Mouse (Mus musculus): Measurements from ENCODE around the gene Ube2j1. TPM values are rescaled to one million over a fixed set of nuclear protein-coding genes. Genes with fewer than 3 reads are reported as not detected.
"Not testable (repeated sequence)": the region's sequence is repeated elsewhere in the genome, so short reads cannot be mapped to it uniquely, and the experiment has no call there.

Ube2j1 gene
- total RNA-seq (2014; fragmentation: Nextera tagmentation) = 40.3 and 41.6 TPM in 2 replicates
- total RNA-seq (2017) = 51.5 and 52.6 TPM in 2 replicates

GRCm38 (mm10) chr4:33031195-33031960 is at the start of gene Ube2j1:
TSS of gene Ube2j1 (plus strand) at chr4:33031416.
- peak; percentile 91 for ATAC-seq (replicated peaks; ENCODE audit: poor library complexity, severe bottlenecking)

GRCm38 (mm10) chr4:32981617-32982016 is 49.6 kb upstream of the Ube2j1 start:
- no peak for ATAC-seq (replicated peaks; ENCODE audit: poor library complexity, severe bottlenecking)

GRCm38 (mm10) chr4:32982041-32982715 is 49.0 kb upstream of the Ube2j1 start:
- ATAC-seq (replicated peaks; ENCODE audit: poor library complexity, severe bottlenecking) = no peak

DNA sequence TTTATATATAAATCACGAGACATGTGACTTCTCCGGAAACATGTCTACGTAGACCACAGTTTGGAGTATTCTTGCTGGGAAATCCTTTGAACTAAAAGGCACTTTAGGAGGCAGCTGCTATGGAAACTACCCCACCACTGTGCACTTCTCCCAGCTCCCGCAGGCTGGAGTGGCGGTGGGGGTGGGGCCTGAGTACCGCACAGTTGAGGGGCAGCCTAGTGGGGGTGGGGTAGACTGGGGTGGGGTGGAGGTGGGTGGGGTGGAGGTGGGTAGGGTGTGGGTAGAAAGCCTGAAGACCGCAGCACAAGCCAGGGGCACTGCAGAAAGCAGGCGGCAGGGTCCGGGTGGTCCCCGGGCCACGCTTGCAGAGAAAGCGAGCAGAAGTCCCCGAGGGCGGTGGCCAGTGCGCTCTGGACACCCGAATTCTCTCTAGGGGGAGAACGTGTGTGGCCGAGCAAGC is 48.5 kb upstream of the Ube2j1 start, which contains the start of gene Rragd:
TSS of gene Rragd (plus strand) at position 322 of the 460 bp plus-strand sequence.
- ATAC-seq (replicated peaks; ENCODE audit: poor library complexity, severe bottlenecking) = peak; percentile 33

- peak; percentile 57 for ATAC-seq (replicated peaks; ENCODE audit: poor library complexity, severe bottlenecking)
Observed at GRCm38 (mm10) chr4:32983176-32984155, 47.8 kb upstream of the Ube2j1 start.

DNA sequence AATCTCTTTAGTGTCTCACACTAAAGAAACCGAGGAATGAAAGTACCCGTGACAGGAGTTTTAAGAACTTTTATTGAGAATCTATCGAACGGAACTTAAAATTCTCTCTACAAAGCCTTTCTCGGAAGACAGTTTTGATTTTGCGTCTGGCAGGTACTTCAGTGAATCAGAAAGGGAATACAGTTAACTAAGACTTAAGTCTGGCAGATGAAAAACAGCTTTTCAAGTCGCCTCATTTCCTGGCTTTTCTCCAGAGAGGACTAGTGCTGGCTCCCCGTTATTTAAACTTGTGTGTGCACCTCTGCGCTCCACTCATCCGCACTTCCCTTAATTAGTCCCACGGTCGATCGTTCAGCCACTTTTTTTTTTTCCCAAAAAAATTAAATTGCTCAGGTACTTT is 47.0 kb upstream of the Ube2j1 start:
- ATAC-seq (replicated peaks; ENCODE audit: poor library complexity, severe bottlenecking) = no peak

DNA sequence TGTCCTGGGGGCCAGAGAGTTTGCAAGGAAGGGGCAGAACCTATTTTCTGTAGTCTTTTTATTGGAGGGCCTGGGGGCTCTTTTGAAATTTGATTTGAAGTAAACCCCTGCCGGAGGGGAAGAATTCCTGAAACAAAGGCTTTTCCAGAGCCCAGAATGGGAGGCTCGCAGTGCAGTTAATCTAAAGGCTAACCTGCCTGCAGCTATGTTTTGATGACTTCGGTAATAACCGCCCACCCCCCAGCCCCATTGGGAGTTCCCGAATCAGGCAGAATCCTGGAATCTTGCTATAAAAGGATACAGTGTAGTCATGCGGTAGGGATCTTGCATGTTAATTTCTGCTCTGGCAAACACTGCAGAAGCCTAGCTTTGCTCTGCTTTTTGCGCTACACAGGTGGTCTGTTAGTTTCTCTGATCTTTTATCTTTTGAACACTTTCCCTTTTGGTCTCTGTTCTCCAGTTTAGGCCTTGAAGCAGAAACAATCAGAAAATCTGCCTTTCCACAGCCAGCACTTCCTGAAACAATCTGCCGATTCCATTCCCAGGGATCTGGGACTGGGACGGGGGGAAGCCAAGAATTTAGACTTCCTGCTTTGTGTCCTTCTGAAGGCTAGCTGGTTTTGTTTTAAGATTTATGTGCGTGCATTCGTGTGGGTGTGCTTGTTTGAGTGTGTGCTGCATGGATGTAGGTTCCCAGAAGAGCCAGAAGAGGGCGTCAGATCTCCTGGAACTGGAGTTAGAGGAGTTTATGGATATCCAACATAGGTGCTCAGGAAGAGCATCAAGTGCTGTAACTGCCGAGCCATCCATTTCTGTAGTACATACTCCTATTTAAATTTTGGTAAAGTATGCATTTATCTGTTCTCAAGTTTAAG is 46.2 kb upstream of the Ube2j1 start:
- ATAC-seq (replicated peaks; ENCODE audit: poor library complexity, severe bottlenecking) = no peak

DNA sequence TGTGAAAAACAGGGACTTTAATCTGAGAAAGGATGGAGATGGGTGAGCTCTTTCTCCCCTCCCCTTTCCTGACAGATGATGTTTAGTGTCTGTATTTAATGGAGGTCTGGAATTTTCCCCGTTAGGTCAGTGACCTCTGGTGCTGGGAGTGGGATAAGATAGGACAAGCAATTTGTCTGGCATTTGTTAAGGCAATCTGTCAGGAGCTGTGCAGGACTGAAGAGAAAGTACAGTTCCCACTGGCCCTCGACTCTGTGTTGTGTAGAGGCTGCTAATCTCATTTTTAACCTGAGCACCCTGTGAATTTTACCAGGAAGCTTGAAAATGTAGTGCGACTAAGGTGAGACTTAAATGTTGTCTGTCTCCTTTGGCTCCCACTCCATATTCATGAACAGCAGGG is 45.5 kb upstream of the Ube2j1 start:
- ATAC-seq (replicated peaks; ENCODE audit: poor library complexity, severe bottlenecking) = no peak

- no peak for ATAC-seq (replicated peaks; ENCODE audit: poor library complexity, severe bottlenecking)
Observed at GRCm38 (mm10) chr4:32987006-32987405, 44.2 kb upstream of the Ube2j1 start.

DNA sequence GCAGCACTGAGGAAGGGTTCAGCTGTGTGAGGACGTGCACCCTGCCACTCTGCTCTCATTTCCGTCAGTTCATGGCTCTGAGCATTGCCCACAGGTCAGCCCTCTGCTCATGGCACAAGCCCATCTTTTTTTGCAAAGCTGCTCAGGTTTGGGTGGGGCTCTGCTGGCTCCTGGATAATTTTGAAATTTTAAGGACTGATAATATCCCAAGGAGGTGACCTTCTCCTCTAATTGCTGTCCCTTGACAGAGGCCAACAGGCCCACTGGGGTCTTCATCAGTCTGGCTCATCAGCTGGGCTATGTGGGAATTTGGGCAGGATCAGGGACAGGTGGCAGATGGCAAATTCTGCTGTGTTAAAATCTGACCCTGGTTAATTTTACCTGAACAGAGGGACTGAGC is 41.9 kb upstream of the Ube2j1 start:
- no peak for ATAC-seq (replicated peaks; ENCODE audit: poor library complexity, severe bottlenecking)

GRCm38 (mm10) chr4:32994168-32994567 is 37.0 kb upstream of the Ube2j1 start:
- ATAC-seq (replicated peaks; ENCODE audit: poor library complexity, severe bottlenecking) = no peak

GRCm38 (mm10) chr4:32996083-32996482 is 35.1 kb upstream of the Ube2j1 start:
- no peak for ATAC-seq (replicated peaks; ENCODE audit: poor library complexity, severe bottlenecking)

- no peak for ATAC-seq (replicated peaks; ENCODE audit: poor library complexity, severe bottlenecking)
Observed at GRCm38 (mm10) chr4:32997571-32997970, 33.6 kb upstream of the Ube2j1 start.

GRCm38 (mm10) chr4:32998996-32999395 is 32.2 kb upstream of the Ube2j1 start:
- ATAC-seq (replicated peaks; ENCODE audit: poor library complexity, severe bottlenecking) = no peak

- no peak for ATAC-seq (replicated peaks; ENCODE audit: poor library complexity, severe bottlenecking)
Observed at GRCm38 (mm10) chr4:33002081-33002480, 29.1 kb upstream of the Ube2j1 start.

DNA sequence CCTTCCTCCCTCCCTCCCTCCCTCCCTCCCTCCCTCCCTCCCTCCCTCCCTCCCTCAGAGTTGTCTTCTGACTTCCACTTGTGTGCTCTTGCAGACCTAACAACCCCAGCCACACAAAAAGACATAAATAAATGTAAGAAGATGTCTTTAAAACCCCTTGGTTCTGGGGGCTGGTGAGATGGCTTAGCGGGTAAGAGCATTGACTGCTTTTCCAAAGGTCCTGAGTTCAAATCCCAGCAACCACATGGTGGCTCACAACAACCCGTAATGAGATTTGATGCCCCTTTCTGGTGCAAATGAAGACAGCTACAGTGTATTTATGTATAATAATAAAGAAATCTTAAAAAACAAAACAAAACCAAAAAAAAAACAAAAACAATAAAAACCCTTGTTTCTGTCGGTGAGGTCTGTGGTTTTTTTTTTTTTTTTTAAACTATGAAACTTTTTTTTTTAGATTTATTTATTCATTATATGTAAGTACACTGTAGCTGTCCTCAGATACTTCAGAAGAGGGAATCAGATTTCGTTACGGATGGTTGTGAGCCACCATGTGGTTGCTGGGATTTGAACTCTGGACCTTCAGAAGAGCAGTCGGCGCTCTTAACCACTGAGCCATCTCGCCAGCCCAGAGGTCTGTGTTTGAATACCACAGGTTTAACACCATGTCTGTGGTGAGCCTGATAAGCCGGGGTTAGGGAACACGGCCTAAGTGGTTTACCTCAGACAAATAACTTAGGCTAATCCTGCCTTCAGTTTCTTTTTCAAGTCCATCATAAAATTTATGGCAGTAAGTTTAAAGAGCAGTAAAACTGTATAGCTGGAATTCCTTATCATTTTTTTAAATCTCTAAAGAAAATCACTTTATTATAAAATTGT is 25.4 kb upstream of the Ube2j1 start:
- not testable (repeated sequence) for ATAC-seq (replicated peaks; ENCODE audit: poor library complexity, severe bottlenecking)

DNA sequence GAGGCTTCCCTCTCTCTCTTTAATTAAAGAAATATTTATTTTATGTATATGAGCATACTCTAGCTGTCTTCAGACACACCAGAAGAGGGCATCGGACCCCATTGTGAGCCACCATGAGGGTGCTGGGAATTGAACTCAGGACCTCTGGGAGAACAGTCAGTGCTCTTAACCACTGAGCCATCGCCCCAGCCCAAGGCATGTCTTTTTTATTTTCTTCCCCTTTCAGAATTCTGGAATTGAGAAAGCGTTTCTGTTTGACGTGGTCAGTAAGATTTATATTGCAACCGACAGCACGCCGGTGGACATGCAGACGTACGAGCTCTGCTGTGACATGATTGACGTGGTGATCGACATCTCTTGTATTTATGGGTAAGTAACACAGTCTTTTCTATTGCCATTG is 24.4 kb upstream of the Ube2j1 start:
- ATAC-seq (replicated peaks; ENCODE audit: poor library complexity, severe bottlenecking) = no peak

DNA sequence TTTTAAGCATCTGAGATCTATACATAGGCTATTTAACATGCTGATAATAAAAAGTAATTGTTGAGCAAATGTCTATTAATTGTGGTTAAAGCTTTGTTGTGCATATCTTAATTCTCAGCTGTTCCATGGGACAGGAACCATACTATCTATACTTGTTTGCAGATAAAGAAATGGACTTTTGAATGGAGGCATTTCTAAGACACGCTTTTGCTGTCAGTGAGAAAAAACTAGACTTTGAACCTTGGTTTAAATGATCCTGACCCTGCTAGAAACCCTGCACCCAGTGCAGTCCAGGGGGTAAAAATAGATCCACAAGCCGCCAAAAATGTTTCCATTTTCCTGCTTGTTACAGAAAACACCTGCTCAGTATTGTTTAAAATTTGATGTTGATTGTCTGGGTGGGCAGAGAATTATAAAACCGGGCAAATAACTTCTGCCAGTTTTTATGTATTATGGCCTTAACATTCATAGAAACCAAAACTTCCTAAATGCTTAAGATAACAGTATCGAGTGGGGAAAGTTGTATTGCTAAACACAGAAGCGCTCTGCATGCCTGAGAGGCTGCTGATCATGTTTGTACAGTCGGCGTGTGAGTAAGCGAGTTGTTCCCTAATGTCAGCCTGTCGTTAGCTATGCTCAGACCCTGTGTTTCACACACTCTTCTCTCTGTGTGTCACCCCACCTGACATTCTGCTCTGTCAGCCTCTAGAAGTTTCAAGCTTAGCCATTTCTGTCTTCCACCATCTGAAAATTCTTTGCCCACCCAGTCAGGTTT is 23.6 kb upstream of the Ube2j1 start:
- no peak for ATAC-seq (replicated peaks; ENCODE audit: poor library complexity, severe bottlenecking)

All from granulocyte monocyte progenitor cell, adult 5-6 weeks (primary cell).